Mouse (Mus musculus) neural tube, embryonic 12.5 days (tissue): ENCODE measurements around the gene Cacng3. TPM values are rescaled to one million over a fixed set of nuclear protein-coding genes. Genes with fewer than 3 reads are reported as not detected.
A peak's percentile ranks its signal among the peaks of the same experiment; 100 is the strongest.

Experiments used
- ATAC-seq: fragments of 200-750 bp; cut with Nextera tagmentation; 2 replicates; pipeline ENCODE4 v1.8.0; 2017; ENCODE audit warnings: low read depth, mild to moderate bottlenecking, moderate TSS enrichment, moderate library complexity; ENCODE audit not compliant: low FRiP score
- H3K27ac ChIP-seq: fragments of 300-500 bp; sonication (generic); 2 replicates; pipeline ENCODE4 v1.5.1; 2016
- H3K27me3 ChIP-seq: fragments of 300-500 bp; sonication (generic); replicated peaks from 2 replicates; pipeline ENCODE4 v1.6.1; 2016; ENCODE audit warnings: mild to moderate bottlenecking
- H3K36me3 ChIP-seq: fragments of 300-500 bp; sonication (generic); 2 replicates; pipeline ENCODE4 v1.6.1; 2016; ENCODE audit warnings: mild to moderate bottlenecking
- H3K4me1 ChIP-seq: fragments of 300-500 bp; sonication (generic); 2 replicates; pipeline ENCODE4 v1.6.1; 2016
- H3K4me2 ChIP-seq: fragments of 300-500 bp; sonication (generic); replicated peaks from 2 replicates; pipeline ENCODE4 v1.6.1; 2016; ENCODE audit warnings: mild to moderate bottlenecking
- H3K4me3 ChIP-seq: fragments of 300-500 bp; sonication (generic); 2 replicates; pipeline ENCODE4 v1.5.1; 2016
- H3K9ac ChIP-seq: fragments of 300-500 bp; sonication (generic); 2 replicates; pipeline ENCODE4 v1.6.1; 2016; ENCODE audit warnings: mild to moderate bottlenecking
- H3K9me3 ChIP-seq: fragments of 300-500 bp; sonication (generic); 2 replicates; pipeline ENCODE4 v1.6.1; 2016; ENCODE audit warnings: mild to moderate bottlenecking
- WGBS: fragments of 180-500 bp; shearing (Covaris S2); methylation state at CpG from one replicate; pipeline ENCODE4 v1.1.7; 2016; 5-methylcytosine and 5-hydroxymethylcytosine counted together
- polyA plus RNA-seq: library from polyadenylated mRNA; unstranded; fragments of >200 nt; fragmentation: Nextera tagmentation; extraction: Ambion mirVana; gene quantifications from 2 replicates; pipeline ENCODE4 v1.2.1, GENCODE M21; 2016

Gene Cacng3
- polyA plus RNA-seq, 1 experiment from 2014 or later = 3.1 TPM

- no peaks in the 10 kb centered on the region for H3K9me3 ChIP-seq
- H3K4me2 ChIP-seq = no peak overlapping the region
- H3K4me3 ChIP-seq = no peak overlapping the region
- H3K4me1 ChIP-seq = no peaks in the 10 kb centered on the region
- H3K27me3 ChIP-seq = no peaks in the 10 kb centered on the region
- no peak overlapping the region for H3K9ac ChIP-seq
- H3K36me3 ChIP-seq = no peaks in the 10 kb centered on the region
- no peak for ATAC-seq
- 90% methylated on average over 5 of the region's 5 CpGs for WGBS
- no peak overlapping the region for H3K27ac ChIP-seq
These were observed 12.7 kb upstream of the Cacng3 start for GRCm38 (mm10) chr7:122657423-122658126.

- no peak for ATAC-seq
These were observed 4.8 kb upstream of the Cacng3 start for GRCm38 (mm10) chr7:122665311-122666049.

GRCm38 (mm10) chr7:122667903-122668302, 2.4 kb upstream of the Cacng3 start:
- Histone ChIP-seq H3K36me3 (no peaks in the 10 kb centered on the region), H3K9ac (no peak overlapping the region), H3K9me3 (no peaks in the 10 kb centered on the region), H3K4me1 (peaks cover 3% of the 10 kb centered on the region; the same call in 1 of the 2 replicates), H3K27ac (no peak overlapping the region), H3K4me3 (no peak overlapping the region), H3K4me2 (no peak overlapping the region), H3K27me3 (peaks cover 20% of the 10 kb centered on the region)
- no peak for ATAC-seq
- 30% methylated on average over 5 of the region's 5 CpGs for WGBS

More at GRCm38 (mm10) chr7:122665311-122666049, 4.8 kb upstream of the Cacng3 start:
- Histone ChIP-seq H3K4me3 (no peak overlapping the region), H3K27ac (no peak overlapping the region), H3K36me3 (no peaks in the 10 kb centered on the region), H3K4me1 (peaks cover under 1% of the 10 kb centered on the region; the same call in 1 of the 2 replicates), H3K9ac (no peak overlapping the region), H3K27me3 (peaks cover 4% of the 10 kb centered on the region; the same call in 1 of the 2 replicates), H3K9me3 (no peaks in the 10 kb centered on the region), H3K4me2 (no peak overlapping the region)
- WGBS = 82% methylated on average over 7 of the region's 7 CpGs

GRCm38 (mm10) chr7:122670873-122671641, 765 bp downstream of the Cacng3 start:
- Histone ChIP-seq H3K27ac (no peak overlapping the region), H3K27me3 (peaks cover 20% of the 10 kb centered on the region), H3K9me3 (no peaks in the 10 kb centered on the region), H3K36me3 (no peaks in the 10 kb centered on the region), H3K4me2 (peak overlapping the region; percentile 61), H3K4me3 (peak overlapping the region; percentile 30), H3K9ac (no peak overlapping the region), H3K4me1 (peaks cover 3% of the 10 kb centered on the region; the same call in 1 of the 2 replicates)
- WGBS = 12% methylated on average over 43 of the region's 45 CpGs
- ATAC-seq = 0 out of 2 replicates have a peak, but pooled peaks have one; percentile 56

- H3K4me3 ChIP-seq = no peak overlapping the region
- no peak overlapping the region for H3K9ac ChIP-seq
- no peaks in the 10 kb centered on the region for H3K9me3 ChIP-seq
- ATAC-seq = no peak
- H3K27ac ChIP-seq = no peak overlapping the region
- peaks cover 3% of the 10 kb centered on the region; the same call in 1 of the 2 replicates for H3K4me1 ChIP-seq
- 61% methylated on average over 5 of the region's 5 CpGs for WGBS
- H3K36me3 ChIP-seq = no peaks in the 10 kb centered on the region
- peaks cover 20% of the 10 kb centered on the region for H3K27me3 ChIP-seq
- no peak overlapping the region for H3K4me2 ChIP-seq
These were observed 2.7 kb downstream of the Cacng3 start for GRCm38 (mm10) chr7:122672981-122673380.

- 81% methylated on average over 7 of the region's 7 CpGs for WGBS
- Histone ChIP-seq H3K4me2 (no peak overlapping the region), H3K4me1 (peaks cover 3% of the 10 kb centered on the region; the same call in 1 of the 2 replicates), H3K36me3 (no peaks in the 10 kb centered on the region), H3K9ac (no peak overlapping the region), H3K27ac (no peak overlapping the region), H3K27me3 (peaks cover 16% of the 10 kb centered on the region), H3K9me3 (no peaks in the 10 kb centered on the region), H3K4me3 (no peak overlapping the region)
- no peak for ATAC-seq
These were observed 4.9 kb downstream of the Cacng3 start for GRCm38 (mm10) chr7:122675207-122675606.

- Histone ChIP-seq H3K4me1 (no peaks in the 10 kb centered on the region), H3K4me3 (no peak overlapping the region), H3K9me3 (no peaks in the 10 kb centered on the region), H3K27me3 (no peaks in the 10 kb centered on the region), H3K27ac (no peak overlapping the region), H3K36me3 (no peaks in the 10 kb centered on the region), H3K4me2 (no peak overlapping the region), H3K9ac (no peak overlapping the region)
- no peak for ATAC-seq
- WGBS = 88% methylated on average over 5 of the region's 5 CpGs
These were observed 31.5 kb downstream of the Cacng3 start for GRCm38 (mm10) chr7:122701751-122702150.

GRCm38 (mm10) chr7:122702443-122702842, 32.2 kb downstream of the Cacng3 start:
- Histone ChIP-seq H3K9ac (no peak overlapping the region), H3K4me3 (no peak overlapping the region), H3K4me1 (no peaks in the 10 kb centered on the region), H3K9me3 (no peaks in the 10 kb centered on the region), H3K27ac (no peak overlapping the region), H3K36me3 (no peaks in the 10 kb centered on the region), H3K4me2 (no peak overlapping the region), H3K27me3 (no peaks in the 10 kb centered on the region)
- no peak for ATAC-seq
- WGBS = 86% methylated on average over 4 of the region's 4 CpGs

GRCm38 (mm10) chr7:122706736-122707135, 36.4 kb downstream of the Cacng3 start:
- no peak for ATAC-seq
- no peak overlapping the region for H3K4me2 ChIP-seq
- no peaks in the 10 kb centered on the region for H3K36me3 ChIP-seq
- H3K27me3 ChIP-seq = no peaks in the 10 kb centered on the region
- no peaks in the 10 kb centered on the region for H3K9me3 ChIP-seq
- no peaks in the 10 kb centered on the region for H3K4me1 ChIP-seq
- no peak overlapping the region for H3K9ac ChIP-seq
- 60% methylated on average over 5 of the region's 5 CpGs for WGBS
- H3K27ac ChIP-seq = no peak overlapping the region
- no peak overlapping the region for H3K4me3 ChIP-seq

GRCm38 (mm10) chr7:122716299-122716698, 46.0 kb downstream of the Cacng3 start:
- Histone ChIP-seq H3K27ac (no peak overlapping the region), H3K9ac (no peak overlapping the region), H3K4me3 (no peak overlapping the region), H3K9me3 (no peaks in the 10 kb centered on the region), H3K4me1 (no peaks in the 10 kb centered on the region; the same call in 1 of the 2 replicates), H3K4me2 (no peak overlapping the region), H3K36me3 (no peaks in the 10 kb centered on the region), H3K27me3 (no peaks in the 10 kb centered on the region)
- WGBS = 47% methylated on average over 3 of the region's 3 CpGs
- no peak for ATAC-seq

GRCm38 (mm10) chr7:122718540-122718939, 48.2 kb downstream of the Cacng3 start:
- Histone ChIP-seq H3K27ac (no peak overlapping the region), H3K4me1 (no peaks in the 10 kb centered on the region; the same call in 1 of the 2 replicates), H3K9ac (no peak overlapping the region), H3K4me2 (no peak overlapping the region), H3K36me3 (no peaks in the 10 kb centered on the region), H3K9me3 (no peaks in the 10 kb centered on the region), H3K27me3 (no peaks in the 10 kb centered on the region), H3K4me3 (no peak overlapping the region)
- 91% methylated on average over 4 of the region's 4 CpGs for whole genome bisulfite sequencing
- no peak for ATAC-seq

GRCm38 (mm10) chr7:122723358-122723876, 53.1 kb downstream of the Cacng3 start:
- no peaks in the 10 kb centered on the region for H3K9me3 ChIP-seq
- H3K4me1 ChIP-seq = no peaks in the 10 kb centered on the region
- no peak overlapping the region for H3K9ac ChIP-seq
- 65% methylated on average over 5 of the region's 5 CpGs for WGBS
- no peak overlapping the region for H3K4me2 ChIP-seq
- no peak for ATAC-seq
- no peaks in the 10 kb centered on the region for H3K27me3 ChIP-seq
- no peak overlapping the region for H3K27ac ChIP-seq
- no peak overlapping the region for H3K4me3 ChIP-seq
- no peaks in the 10 kb centered on the region for H3K36me3 ChIP-seq
